Mouse (Mus musculus) activated CD4-positive, CD25-positive, alpha-beta regulatory T cell, adult 9 weeks (primary cell): ENCODE data around the gene Setd1a. TPM values are rescaled to one million over a fixed set of nuclear protein-coding genes. Genes with fewer than 3 reads are reported as not detected.

Source experiments
- polyA plus RNA-seq: library from polyadenylated mRNA; unstranded; fragments of 100-300 nt; shearing (Covaris generic); gene quantifications from one replicate; pipeline ENCODE4 v1.2.1, GENCODE M21; 2017

The Setd1a gene
- polyA plus RNA-seq, result 1.5 TPM

DNA sequence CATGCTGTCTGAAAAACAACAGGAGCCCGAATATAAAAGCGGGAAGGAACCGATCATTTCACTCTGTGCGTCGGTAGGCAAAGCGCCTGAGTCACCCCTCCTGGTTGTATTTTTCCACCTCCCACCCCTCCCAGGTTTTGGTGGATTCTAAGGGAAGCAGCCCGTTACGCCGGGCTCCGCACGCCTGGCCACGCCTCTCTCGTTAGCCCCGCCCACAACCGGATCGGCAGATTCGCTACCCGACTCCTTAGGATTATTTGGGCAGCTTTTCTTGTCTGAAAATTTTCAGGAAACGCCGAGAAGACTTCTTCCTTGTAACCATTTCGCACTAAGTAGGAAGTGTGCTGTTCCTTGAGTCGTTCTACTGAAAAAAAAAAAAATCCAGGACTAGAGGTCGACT is at the start of gene Setd1a:
TSS of gene Setd1a (plus strand) at position 245 of the 400 bp plus-strand sequence.

GRCm38 (mm10) chr7:127732066-127732465 is 44.4 kb upstream of the Setd1a start, which contains the start of gene Ctf2:
Gene Ctf2 (minus strand): TSS chr7:127732166.

DNA sequence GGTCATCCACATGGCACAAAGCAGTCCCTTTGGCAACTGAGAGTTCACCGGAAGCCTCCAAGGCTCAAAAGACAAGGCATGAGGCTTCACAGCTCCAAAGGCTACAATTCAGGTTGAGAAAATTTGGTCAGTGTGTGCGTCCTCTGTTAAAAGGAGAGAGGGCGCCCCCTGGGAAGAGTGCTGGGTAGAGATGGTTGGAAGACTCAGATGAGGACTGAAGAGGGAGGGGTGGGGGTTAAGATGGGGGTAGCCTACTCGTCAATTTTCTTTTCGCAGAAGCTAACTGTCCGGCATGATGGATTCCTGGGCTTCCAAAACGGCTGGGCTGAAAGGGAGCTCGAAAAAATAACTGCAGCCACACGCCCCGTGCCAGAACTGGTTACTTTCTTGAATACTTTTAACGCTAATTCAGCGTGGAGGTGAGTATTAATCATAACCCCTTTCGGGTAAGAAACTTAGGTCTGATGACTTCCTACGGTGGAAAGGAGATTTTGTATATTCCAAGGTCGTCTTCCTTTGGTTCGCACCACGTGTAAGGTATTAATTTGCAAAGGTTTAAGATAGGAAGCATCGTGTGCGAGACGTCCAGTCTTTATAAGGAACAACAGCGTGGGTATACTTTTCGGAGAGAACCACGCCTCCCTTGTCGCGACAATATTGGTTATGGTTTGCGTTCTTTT is 32.0 kb upstream of the Setd1a start, which contains the start of gene Fbxl19:
TSS of gene Fbxl19 (plus strand) at position 178 of the 680 bp plus-strand sequence.

DNA sequence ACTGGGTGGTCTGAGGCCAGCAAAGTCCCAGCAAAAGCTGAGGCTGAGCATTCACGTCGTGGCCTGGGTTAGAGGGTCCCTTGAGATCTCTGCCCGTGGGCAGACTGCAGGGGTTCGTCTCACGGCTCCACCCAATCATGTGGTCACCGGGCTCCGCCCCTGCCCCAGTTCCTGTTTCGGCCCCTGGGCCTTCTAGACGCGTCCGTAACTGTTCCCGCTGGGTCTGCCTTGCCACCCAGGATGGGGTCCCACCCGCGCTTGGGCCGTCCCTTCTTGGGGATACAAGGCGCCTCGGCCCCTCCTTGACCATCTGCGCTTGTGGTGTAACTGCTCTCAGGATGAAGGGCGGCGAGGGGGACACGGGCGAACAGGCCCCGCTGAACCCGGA is 6.8 kb upstream of the Setd1a start, which contains the start of gene Orai3:
TSS of gene Orai3 (plus strand) at position 165 of the 388 bp plus-strand sequence.

GRCm38 (mm10) chr7:127785308-127785707 is 8.8 kb downstream of the Setd1a start, which contains the start of gene Gm49388:
Gene Gm49388 (plus strand): TSS chr7:127785608.

GRCm38 (mm10) chr7:127800435-127801009 is 24.1 kb downstream of the Setd1a start, which contains the start of gene Hsd3b7:
Gene Hsd3b7 (plus strand): TSS chr7:127800604.

DNA sequence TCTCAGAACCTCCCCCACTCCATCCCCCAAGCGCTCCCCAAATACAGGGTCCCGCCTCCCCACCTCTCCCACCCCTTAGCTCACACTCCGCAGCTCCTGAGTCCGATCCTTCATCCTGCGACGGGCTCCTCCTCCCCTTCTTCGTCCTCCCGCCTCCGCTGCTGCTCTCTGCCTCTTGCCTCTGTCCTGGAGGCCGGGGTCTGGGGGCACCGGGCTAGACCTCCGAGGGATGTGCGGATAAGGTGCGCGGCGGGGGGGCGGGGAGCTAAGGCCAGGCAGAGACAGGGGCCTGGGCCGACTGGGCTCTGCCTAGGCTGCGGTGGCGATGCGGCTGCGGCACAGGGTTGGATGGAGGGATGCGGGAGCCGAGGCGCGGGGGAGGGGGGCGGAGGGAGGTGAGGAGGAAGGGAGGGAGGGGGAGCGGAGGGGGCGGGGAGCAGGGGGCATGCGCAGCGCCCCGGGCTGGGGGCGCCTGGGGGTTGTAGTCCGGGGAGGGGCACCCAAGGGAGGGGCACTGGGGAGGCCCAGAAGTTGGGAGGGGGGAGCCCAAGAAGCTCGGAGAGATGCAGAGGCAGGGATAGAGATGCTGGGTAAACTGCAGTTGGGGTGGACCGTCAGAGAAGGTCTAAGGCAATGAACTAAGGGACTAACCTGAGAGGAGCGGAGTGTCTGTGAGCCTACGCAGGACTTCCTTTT is 47.9 kb downstream of the Setd1a start, which contains the start of the genes Stx4a and Stx1b:
TSS of gene Stx4a (plus strand) at position 119 of the 696 bp plus-strand sequence.
TSS of gene Stx1b (minus strand) at position 374 of the 696 bp plus-strand sequence.

Other genes with a start within 250 kb of the Setd1a start
- gene Tmem265, start 215.3 kb upstream of the Setd1a start, polyA plus RNA-seq, result 10.7 TPM
- 99.1 TPM for gene Phkg2, start 203.3 kb upstream of the Setd1a start, polyA plus RNA-seq
- 0.99 TPM for gene Ccdc189, start 188.1 kb upstream of the Setd1a start, polyA plus RNA-seq
- gene Rnf40, start 187.9 kb upstream of the Setd1a start, polyA plus RNA-seq, result 137 TPM
- gene Zfp629, start 160.9 kb upstream of the Setd1a start, polyA plus RNA-seq, result 1.3 TPM
- gene Bcl7c, start 67.7 kb upstream of the Setd1a start, polyA plus RNA-seq, result 20.6 TPM
- not detected for gene Ctf1, start 63.9 kb upstream of the Setd1a start, polyA plus RNA-seq
- not detected for gene Ctf2, start 44.5 kb upstream of the Setd1a start, polyA plus RNA-seq
- gene Fbxl19, start 32.1 kb upstream of the Setd1a start, polyA plus RNA-seq, result 0.89 TPM
- gene Orai3, start 6.9 kb upstream of the Setd1a start, polyA plus RNA-seq, result 32.8 TPM
- not detected for gene Gm49388, start 8.9 kb downstream of the Setd1a start, polyA plus RNA-seq
- gene Hsd3b7, start 23.9 kb downstream of the Setd1a start, polyA plus RNA-seq, result 4.9 TPM
- gene Stx4a, start 47.6 kb downstream of the Setd1a start, polyA plus RNA-seq, result 168 TPM
- not detected for gene Stx1b, start 47.9 kb downstream of the Setd1a start, polyA plus RNA-seq
- 65.1 TPM for gene Zfp646, start 99.6 kb downstream of the Setd1a start, polyA plus RNA-seq
- gene Zfp668, start 100.2 kb downstream of the Setd1a start, polyA plus RNA-seq, result 21.6 TPM
- gene Prss53, start 114.3 kb downstream of the Setd1a start, polyA plus RNA-seq, result 0.81 TPM
- gene Gm21974, start 118.8 kb downstream of the Setd1a start, polyA plus RNA-seq, result not detected
- 54.2 TPM for gene Vkorc1, start 118.9 kb downstream of the Setd1a start, polyA plus RNA-seq
- gene Bckdk, start 127.4 kb downstream of the Setd1a start, polyA plus RNA-seq, result 52.5 TPM
- gene Kat8, start 135.8 kb downstream of the Setd1a start, polyA plus RNA-seq, result 51.7 TPM
- gene Prss8, start 153.4 kb downstream of the Setd1a start, polyA plus RNA-seq, result not detected
- 5.0 TPM for gene Prss36, start 170.1 kb downstream of the Setd1a start, polyA plus RNA-seq
- 135 TPM for gene Fus, start 190.8 kb downstream of the Setd1a start, polyA plus RNA-seq
- gene Pycard, start 217.2 kb downstream of the Setd1a start, polyA plus RNA-seq, result 339 TPM
- gene Trim72, start 227.3 kb downstream of the Setd1a start, polyA plus RNA-seq, result not detected